Mouse (Mus musculus): ENCODE measurements around the gene Efcab12. TPM values are rescaled to one million over a fixed set of nuclear protein-coding genes. Genes with fewer than 3 reads are reported as not detected.

Efcab12 gene
- not detected in 2 replicates for total RNA-seq (2023)

DNA sequence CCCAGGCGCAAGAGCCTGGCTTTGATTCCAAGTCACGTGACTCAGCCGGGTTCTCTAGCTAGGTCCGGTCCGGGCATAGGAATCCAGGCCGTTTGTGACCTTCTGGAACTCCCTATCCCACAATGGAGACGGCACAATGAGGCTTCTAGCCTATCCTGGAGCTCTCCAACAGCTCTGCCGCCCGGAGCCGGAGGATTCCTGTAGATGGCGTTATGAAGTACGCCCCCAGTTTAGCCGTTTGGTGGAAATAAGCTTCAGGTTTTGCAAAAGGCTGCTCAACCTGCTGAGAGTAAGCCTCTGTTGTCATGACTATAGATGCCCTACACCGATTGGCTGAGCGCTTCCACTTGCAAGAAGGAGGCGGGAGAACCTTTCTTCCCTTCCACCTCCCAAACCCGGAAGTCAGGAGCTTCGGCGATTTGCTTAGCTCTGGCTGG is at the start of gene Efcab12:
Gene Efcab12 (minus strand): TSS at position 252 of the 437 bp plus-strand sequence.

DNA sequence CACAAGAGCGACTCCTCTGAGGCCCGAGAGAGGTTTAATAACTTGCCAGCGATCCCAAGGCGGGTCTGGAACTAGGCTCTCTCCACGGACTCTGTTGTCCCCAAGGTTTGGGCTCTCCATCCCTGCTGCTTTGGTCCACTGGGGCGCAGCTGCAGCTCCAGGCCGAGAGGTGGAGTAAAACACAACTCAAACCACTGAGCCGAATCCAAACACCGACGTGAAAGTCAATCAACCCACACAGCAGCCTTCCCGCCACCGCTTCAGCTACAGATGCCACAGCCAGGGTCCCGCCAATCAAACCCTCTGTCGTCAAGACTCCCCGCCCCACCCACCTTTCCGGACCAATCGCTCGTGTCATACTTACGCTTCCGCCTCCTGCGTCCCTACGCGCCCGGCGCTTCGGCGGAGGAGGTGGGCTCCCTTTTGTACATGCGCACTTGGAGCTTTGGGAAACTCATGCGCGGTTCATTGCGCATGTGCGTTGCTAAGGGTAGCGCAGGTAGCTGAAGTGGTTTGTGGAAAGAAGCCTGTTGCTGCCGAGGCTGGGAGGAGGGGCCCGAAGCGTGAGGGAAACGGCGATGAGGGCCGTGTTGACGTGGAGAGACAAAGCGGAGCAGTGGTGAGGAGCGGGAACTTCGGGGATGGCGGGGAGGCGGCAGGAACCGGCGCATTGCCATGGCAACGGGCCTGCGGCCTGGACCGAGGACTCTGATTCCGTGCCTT is 15.0 kb upstream of the Efcab12 start, which contains the start of the genes Mbd4 and Ift122:
Gene Mbd4 (minus strand): TSS at position 281 of the 723 bp plus-strand sequence.
Gene Ift122 (plus strand): TSS at position 380 of the 723 bp plus-strand sequence.

DNA sequence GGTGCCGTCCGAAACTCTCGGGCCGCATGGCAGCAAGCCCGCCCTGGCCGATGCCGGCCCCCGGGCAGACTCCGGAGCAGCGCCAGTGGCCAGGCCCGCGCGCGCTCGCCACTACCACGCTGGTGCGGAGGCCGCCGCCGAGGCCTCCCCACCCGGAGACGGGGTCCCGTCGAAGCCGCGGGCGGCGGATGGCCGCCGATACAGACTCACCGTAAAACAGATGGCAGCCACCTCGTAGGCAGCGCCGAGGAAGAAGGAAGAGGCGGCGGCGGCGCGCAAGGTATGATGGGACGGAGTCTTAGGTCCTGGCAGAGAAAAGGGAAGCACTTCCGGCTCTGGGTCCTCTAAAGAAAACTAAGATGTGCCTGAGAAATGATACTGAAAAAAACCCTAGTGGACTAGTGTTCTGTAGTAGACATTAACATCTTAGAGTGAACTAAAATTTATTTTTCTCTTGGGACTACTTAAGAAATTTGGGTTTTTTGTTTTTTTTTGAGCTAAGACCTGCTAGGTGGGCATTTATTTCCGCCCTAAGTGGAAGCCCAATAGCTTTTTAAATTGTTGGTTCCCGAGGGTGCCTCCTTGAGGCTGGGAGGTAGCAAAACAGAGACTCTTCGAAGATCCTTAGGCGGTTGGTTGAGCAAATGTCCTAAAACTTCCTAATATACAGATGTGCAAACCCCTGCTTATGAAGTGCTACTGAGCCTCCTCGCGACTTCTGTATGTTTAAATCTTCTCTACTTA is 29.6 kb downstream of the Efcab12 start, which contains the start of gene Rpl32:
Gene Rpl32 (minus strand): TSS at position 260 of the 744 bp plus-strand sequence.

DNA sequence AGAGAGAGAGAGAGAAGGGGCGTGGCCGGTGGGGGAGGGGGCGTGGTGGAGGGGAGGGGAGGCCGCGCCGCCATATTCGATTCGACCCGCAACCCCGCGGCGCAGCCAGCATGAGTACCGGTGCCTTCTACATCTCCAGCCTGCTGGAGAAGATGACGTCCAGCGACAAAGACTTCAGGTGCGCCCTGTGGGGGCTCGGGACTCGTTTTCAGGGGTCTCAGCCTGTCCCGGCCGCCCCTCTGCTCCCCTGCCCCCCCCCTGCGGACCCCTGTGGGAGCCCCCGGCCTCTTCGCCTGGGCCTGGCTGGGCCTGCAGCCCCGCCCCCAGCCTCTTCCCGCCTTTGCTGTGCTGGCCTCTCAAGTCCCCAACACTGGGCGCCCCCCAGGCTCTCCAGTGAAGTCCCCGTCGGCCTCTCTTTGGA is 63.7 kb downstream of the Efcab12 start, which contains the start of gene Cand2:
Gene Cand2 (plus strand): TSS at position 38 of the 421 bp plus-strand sequence.

DNA sequence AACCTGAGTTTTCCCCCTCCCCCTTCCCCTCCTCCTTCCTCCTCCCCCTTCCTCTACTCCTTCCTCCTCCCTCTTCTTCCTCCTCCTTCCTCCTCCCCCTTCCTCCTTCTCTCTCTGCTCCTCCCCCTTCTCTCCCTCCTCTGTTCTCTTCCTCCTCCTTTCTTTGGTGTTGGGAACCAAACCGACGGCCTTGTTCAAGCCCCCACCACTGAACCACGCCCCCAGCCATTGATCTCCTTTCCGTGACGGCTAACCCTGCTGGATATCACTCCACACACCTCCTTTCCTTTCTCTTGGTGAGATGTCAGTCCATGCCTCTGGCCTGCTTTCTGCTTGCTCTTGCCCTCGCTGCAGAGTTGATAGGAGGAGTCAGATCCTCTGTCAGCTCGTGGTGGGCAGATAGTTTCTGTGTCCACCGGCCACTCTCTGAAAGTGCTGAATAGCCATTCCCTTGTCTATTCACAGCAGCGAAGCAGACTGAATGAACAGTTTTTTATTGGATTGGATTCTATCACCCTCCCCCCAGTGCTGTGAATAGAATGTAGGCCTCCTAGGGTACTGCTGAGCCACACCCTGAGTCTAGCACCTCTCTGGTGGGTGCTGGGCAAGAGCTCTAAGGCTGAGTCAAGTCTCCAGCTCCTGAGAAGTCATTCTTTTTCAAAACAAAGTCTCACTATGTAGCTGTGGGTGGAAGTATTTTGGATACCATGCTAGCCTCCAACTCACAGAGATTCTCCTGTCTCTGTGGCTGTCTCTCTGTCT is 76.0 kb downstream of the Efcab12 start, which contains the start of gene Tmem40:
Gene Tmem40 (minus strand): TSS at position 416 of the 762 bp plus-strand sequence.

Other genes starting within 250 kb of the Efcab12 start
- not detected in 2 replicates for gene Mkrn2os, start 245.8 kb downstream of the Efcab12 start, total RNA-seq (2023)
- 17.4 and 19.0 TPM in 2 replicates for gene Mkrn2, start 236.5 kb downstream of the Efcab12 start, total RNA-seq (2023)
- gene Raf1, start 161.8 kb downstream of the Efcab12 start, total RNA-seq (2023), result 377 and 583 TPM in 2 replicates
- gene Tmem40, start 76.0 kb downstream of the Efcab12 start, total RNA-seq (2023), result 93.6 and 100 TPM in 2 replicates
- gene Cand2, start 63.9 kb downstream of the Efcab12 start, total RNA-seq (2023), result 0.27 and 0.60 TPM in 2 replicates
- gene Rpl32, start 29.7 kb downstream of the Efcab12 start, total RNA-seq (2023), result 502 and 689 TPM in 2 replicates
- gene Mbd4, start 15.0 kb upstream of the Efcab12 start, total RNA-seq (2023), result 7.6 and 14.3 TPM in 2 replicates
- gene Ift122, start 15.1 kb upstream of the Efcab12 start, total RNA-seq (2023), result 1.1 and 2.5 TPM in 2 replicates
- not detected in 2 replicates for gene Rho, start 93.3 kb upstream of the Efcab12 start, total RNA-seq (2023)
- gene H1foo, start 106.5 kb upstream of the Efcab12 start, total RNA-seq (2023), result not detected in 2 replicates
- gene Plxnd1, start 156.6 kb upstream of the Efcab12 start, total RNA-seq (2023), result 80.6 and 117 TPM in 2 replicates